Mouse (Mus musculus) common myeloid progenitor, adult 5-6 weeks (primary cell): ENCODE measurements at regions not wholly inside any gene's neighbourhood (a gene's known extent, or its start where the extent isn't known, plus 50 kb on each side); places are given as distances from the start of the nearest gene placed in this dataset.

Experiments used
- ATAC-seq: replicated peaks from 2 replicates; pipeline ENCODE4 v1.8.0; 2016; ENCODE audit warnings: low read depth, mild to moderate bottlenecking, moderate TSS enrichment, inconsistent platforms; ENCODE audit not compliant: poor library complexity, severe bottlenecking

DNA sequence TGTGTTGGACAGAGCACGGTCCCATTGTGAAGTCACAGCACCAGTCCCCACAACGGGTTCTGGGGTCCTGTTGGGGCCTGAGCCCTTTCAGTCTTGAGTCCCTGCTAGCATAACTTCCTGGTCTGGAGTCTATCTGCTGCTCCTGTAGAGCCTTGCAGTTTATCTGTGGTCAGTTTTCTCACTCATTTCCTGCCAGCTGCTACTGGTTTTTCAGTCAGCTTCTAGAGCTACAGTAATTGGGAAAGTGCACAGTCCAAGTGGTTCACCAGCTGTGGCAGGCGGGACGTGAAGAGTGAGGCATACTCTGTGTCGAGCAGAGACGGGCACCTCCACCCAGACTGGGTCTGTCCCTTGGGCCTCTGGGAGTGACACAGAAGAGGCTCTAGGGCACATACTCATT is 93.4 kb upstream of the Id2 start:
- peak; percentile 74 for ATAC-seq

DNA sequence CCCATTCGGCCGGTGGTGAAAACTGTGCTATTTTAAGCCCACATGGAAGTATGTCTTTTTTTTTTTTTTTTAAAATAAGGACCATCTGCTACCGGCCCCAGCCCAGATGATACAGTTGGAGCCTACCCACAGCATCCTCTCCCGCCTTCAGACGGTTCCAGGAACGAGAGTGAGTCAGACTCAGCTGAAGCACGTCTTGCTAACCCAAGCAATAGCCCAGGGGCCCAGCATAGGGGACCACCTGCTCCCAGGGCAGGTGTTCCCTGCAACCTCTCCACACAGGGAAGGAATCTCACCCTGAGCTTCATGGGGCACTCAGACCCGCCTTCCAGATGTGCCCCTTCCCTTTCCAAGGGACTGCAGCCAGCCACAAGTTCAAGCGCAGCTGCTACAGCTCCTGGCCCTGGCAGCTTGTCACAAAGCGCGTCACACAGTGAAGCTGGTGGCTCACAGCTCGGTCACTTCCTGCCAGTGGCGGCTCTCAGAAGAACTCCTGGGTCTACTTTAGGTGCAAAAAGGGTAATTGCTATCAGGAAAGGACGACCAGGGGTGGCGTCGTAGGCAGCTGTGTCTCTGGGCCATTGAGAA is 92.3 kb upstream of the Id2 start:
- peak; percentile 65 for ATAC-seq

DNA sequence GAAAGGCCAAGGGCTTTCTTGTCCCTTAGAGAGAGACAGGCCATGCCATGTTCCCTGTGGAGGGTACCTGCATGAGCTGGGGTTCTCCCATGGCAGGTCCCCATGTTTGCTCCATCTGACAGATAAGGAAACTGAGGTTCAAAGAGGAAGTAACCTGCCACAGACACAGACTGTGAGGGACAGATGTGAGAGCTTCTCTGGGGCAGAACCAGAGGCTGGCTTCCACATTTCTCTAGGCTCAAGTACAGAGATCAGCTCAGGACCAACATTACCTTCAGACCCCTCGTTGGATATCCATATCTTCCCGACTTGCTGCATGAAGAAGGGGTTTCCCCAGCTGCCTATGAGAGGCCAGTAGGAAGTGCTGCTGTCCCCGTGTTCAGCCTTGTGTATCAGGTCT is 91.6 kb upstream of the Id2 start:
- ATAC-seq: 0 out of 2 replicates have a peak, but pooled peaks have one; percentile 1

DNA sequence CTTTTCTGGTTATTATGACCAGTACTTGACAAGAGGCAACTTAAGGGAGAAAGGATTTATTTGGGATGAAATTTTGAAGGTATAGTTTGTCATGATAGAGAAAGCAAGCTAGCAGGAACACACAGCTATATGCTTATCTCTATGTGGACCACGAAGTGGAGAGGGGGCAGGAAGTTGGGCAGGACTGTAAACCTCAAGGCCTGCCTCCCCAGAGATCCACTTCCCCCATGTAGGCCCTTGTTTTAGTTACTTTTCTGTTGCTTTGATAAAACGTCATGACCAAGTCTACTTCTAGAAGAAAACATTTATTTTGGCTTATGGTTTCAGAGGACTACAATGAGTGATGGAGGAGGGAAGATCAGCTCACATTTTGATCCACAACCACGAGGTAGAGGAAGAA is 90.3 kb upstream of the Id2 start:
- ATAC-seq: no peak

DNA sequence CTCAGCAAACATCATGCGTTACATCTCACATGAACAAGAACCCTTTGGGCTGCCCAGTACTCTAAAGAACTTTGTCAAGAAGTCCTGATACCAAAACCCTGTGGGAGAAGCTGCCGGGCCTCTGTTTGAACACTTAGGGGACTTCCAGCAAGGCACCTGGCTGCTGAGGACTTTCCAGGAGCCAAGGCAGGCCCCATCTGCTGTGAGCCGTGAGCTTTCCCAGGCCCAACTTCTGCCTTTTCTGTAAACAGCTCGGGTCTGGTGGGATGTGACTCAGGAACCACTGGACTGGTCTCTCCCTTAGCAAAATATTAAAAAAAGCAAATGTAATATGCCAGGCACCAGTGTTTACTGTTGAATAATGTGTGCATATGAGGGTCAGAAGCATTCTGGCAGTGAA is 85.7 kb upstream of the Id2 start:
- no peak for ATAC-seq

DNA sequence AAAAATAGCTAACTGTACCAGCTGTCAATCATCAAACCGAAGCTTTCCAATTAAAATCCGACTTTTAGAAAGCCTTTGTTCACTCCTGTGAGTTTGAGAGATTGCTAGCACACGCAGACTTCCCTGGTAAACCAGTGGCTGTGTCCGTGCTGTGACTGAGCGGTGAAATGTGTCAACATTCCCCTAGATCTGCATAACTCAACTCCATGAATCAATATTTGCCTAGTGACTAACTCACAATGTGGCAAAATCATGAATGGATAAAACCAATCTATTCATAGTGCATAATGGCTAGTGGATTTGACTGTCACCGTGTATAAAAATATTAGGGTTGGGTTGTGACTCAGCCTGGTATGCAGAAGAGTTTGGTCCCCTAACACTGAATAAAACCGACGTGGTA is 84.4 kb upstream of the Id2 start:
- ATAC-seq: no peak

DNA sequence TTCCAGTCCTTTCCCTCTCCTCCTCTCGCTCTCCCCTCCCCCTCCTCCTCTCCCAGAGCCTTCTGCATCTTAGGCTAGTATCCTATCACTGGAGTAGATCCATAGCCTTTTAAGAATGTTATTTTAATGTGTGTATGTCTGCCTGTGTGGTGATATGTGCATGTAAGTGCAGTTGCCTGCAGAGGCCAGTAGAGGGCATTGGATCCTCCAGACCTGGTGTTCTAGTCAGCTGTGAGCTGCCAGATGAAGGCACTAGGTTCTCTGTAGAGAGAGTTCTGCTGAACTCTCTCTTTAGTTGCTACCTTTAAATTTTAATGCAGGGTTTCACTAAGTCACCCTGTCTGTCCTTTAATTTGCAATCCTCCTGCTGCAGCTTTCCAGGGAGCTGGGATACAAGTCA is 83.9 kb upstream of the Id2 start:
- ATAC-seq: no peak

DNA sequence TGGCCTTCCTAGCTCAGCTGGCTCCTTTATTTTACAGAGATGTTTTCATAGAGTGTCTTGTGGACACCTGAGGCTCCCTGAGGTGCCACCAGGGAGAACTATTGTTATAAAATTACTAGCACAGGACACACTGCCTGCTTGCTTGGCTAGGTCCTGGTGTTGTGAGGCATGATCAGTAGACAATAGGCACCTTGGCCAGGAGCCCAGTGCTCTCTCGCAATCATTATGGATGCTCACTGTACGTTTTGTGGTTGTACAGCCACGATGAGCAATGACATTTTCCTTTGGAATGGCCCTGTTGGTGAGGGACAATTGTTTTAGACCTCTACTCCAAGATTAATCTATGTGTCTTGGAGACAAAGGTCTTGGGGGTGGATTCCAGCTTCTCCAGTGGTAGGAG is 83.3 kb upstream of the Id2 start:
- no peak for ATAC-seq

DNA sequence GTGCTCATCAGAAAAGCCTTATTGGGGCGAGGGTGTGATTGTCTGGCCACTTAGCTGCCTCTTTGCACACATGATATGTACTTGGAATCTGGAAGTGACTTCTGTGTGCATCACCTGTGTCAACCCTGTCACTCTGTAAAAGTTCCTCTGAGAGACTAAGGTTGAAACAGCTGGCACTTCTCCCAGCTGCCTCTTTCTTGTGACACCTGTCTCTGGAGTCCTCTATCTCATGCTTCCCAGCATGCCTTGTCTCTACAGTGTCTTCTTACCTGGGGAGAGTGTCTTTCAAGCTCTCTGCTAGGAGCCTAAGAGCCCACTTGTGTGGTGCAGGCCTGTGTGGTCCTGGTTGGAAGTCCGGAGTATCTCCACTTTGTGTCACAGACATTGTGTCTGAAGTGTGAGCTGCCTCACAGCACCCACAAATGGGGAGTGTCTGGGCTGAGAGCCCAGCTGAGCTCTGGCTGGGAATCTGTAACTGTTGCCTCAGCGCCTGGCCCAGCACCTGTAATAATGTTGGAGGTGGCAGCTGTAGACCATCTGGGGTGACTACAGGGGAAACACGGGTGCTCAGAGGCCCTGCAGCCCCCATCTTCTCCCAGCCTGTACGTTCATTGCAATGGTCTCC is 81.7 kb upstream of the Id2 start:
- no peak for ATAC-seq

DNA sequence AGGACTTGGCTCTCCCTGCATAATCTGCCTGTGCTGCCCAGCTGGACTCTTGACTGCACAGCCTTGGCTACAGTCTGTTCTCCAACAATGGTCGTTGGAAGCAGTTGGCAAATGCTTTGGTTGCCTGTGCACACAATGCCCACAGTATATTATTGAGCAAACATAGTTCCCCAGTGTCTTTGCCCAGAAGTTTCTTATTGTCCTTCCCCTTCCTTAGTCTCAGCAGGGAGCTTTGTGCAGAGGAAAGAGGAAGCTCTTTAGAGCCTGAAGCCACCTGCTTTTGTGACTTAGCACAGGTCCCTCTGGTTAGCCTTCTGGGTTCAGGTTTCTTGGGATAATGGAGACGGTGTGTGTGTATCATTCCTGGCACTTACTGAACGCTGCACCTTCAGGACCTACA is 80.9 kb upstream of the Id2 start:
- ATAC-seq: peak; percentile 86

DNA sequence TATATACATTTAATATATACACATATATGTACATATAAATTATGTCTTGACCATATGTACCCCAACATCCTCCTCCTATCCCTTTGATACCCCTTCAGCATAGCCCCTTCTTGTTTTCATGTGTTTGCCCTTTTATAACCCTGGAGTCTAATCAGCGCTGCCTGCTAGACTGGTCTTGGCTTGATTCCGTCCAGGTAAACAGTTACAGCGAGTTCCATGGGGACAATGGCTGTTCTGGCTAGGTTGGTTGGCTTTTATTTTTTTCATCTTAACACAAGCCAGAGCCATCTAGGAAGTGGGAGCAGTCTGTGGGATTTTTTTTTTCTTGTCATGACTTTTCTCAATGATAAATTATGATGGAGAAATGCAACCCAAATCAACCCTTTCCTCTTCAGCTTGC is 79.6 kb upstream of the Id2 start:
- ATAC-seq: no peak

DNA sequence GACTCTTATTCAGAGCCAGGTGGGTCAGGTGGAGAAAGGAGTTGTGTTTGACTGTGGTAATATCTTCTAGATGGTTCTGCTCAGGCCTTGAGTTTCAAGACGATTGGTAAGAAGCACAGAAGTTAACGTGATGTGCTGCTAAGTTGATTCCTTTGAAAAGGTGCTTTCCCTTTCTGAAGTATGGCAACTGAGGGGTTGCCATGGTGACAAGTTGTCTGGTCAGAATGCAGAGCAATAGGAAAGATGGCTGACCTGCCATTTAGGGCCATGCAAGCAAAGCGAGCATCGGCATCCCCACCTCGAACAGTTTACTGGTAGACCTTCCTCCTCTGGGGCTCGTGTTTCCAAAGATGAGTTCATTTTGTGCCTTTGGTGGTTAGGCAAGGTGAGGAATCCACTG is 76.1 kb upstream of the Id2 start:
- no peak for ATAC-seq

DNA sequence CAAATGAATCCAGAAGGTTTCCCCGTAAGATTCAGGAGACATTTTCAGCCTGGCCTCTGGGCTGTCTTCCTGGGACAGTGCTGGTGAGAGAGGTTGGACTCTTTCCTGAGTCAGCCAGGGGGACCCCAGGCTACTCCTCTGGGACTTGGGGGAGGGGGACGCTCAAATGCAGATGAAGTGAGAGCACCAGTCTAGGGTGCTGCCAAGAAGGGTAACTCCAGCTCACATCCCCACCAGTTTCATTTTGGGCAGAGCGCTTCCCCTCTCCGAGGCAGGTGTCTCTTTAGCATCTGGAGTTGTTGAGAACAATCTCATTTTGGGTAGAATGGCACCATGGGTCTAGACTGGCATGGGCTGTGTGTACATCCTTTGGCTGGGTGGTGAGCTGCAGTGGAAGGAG is 75.5 kb upstream of the Id2 start:
- ATAC-seq: no peak

DNA sequence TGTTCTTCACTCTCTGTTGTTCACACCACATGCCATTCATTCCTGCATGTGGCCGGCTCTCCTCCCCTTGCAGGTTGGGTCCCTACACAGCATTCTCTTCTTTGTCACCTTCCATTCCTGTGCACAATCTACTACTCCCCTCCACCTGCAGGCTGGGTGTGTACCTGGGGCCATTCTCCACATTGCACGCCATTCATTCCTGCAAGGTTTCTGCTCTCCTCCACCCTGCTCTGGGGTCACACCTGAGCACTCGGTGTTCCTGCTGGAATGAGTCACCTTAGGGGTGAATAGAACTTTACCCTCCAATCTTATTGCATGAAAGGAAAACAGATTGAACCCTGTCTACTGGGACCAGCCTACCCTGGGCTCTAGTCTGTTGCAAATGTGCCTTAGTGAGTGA is 72.7 kb upstream of the Id2 start:
- no peak for ATAC-seq

DNA sequence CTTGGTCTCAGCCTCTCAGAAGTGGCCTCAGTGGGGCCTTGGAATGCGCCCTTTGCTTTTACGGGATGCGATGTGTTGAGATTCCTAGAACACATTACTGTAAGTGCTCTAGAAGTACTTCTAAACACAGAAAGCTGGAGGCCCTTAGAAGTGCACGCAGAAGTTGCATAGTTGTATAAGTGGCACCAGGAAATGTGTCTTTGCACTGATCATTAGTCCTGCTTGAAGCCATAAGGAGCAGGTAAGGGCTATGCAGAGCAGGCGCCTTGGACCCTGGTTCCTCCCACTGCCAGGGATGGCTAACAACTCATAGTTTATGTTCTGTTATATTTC is 71.2 kb upstream of the Id2 start:
- no peak for ATAC-seq

DNA sequence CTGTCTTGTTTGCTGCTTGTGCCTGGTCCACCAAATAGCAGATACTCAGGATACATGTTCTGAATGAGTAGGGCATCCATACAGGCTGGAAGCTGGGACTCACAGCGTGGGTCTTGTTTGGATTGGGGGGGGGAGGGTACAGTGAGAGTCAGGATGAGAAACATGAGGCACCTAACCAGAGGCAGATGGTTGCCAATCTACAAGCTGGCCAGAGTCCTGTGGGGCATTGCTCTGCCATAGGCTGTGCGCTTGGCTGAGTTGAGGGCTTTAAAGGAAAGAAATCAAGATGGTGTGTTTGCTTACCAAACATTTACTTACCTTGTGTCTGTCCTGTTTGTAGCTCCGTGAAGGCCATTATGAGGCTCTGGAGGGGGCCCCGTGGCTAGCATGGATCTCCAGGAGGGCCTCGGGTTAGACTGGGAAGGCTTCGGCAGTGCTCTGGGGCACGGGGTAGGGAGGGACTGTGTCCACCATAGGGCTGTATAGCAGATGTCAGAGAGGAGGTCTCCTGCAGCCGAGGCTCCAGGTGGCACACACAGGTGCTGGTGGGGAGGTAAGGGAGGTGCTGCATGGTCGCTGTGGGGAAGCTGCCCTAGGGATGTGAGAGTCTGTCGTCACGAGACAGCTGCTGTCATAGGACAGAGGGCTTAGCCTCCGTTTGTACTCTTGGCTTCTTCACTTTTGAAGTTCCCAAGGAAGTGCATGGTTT is 70.7 kb upstream of the Id2 start:
- no peak for ATAC-seq

DNA sequence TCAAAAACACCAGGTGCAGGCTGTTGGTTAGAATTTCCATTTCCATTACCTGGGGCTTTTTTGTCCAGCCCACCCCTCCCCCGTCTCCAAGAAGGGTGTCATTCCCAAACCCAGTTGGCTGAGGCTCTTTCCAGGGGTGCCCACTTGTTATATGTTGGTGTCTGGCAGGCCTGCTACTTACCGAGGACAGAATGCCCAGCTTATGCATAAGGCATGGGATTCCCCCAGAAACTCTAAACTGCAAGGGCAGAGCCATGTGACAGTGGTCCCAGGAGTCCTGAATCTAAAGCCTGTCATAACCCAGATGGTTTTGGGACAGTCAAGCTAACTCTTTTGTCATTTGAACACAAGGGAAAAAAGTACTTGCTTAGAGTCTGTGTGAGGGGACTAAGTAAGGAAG is 69.6 kb upstream of the Id2 start:
- no peak for ATAC-seq

DNA sequence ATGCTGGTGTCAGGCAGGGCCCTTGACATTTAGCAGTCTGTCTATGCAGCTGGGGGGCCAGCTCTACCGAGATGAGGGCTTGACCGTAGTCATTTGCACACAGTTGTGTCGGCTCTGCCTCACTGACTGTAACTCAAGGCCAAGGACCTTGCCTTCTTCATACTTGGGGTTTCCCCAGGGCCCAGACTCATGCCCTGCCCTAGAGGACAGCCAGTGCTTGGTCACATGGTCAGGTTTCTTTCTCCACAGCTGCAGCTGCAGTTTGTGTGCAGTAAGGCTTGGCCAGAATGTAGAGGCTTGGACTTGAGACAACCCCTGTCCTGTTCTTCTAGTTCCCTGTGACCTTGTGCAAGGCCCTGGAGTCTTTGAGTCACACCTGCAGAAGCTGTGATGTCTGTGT is 68.7 kb upstream of the Id2 start:
- ATAC-seq: peak; percentile 30

DNA sequence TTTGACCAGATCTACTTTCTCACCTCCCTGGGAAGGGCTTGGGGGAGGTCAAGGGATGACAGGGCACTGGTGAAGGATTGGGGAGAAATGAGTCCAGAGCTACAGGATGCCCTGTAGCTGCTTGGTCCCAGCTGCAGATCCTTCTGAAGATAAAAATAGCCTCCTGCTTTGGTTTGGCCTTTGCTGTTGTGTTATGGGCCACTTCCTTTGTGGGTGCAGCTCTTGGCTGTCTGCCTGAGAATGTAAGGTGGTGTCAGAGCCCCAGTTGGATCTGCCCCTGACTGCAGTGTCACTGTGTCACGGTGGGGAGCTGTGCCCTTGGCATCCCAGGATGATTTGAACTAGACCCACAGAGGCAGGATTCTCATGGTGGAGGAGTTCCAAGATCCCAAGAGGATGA is 67.8 kb upstream of the Id2 start:
- peak; percentile 93 for ATAC-seq

DNA sequence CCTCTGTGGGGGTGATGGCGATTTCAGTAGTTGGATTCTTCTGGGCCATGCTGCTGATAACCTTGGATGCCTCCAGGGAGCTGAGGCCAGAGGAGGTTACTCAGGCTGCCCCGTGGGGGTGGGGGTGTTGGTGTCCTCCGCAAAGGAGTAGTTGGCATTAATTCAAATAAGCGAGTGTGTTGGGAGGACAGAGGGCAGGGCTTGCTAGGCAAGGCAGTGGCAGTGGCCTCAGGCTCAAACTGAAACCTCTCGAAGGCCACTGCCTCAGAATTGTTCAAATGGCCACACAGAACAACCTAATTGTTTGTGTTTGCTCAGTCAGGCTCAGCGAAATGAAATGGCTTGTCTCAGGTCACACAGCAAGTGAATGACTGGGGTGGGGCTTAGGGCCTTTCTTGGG is 66.6 kb upstream of the Id2 start:
- ATAC-seq: 0 out of 2 replicates have a peak, but pooled peaks have one; percentile 4

DNA sequence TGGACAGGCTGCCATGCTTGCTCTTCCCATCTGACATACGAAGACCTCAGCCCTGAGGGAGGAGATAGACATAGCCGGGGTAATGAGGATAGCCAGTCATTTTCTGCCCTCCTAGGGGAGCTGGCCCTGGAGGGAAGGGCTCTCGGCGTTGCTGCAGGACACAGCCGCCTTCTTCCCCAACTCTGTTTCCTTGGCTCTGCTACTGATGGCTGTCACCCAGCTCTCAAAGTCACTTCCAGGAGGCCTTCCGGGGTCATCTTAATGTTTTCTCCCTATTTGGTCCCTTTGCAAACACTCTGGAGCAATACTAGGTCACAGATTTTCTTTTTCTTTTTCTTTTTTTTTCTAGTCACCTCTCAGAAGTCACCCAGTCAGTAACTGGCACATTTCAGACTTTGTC is 65.9 kb upstream of the Id2 start:
- ATAC-seq: no peak

DNA sequence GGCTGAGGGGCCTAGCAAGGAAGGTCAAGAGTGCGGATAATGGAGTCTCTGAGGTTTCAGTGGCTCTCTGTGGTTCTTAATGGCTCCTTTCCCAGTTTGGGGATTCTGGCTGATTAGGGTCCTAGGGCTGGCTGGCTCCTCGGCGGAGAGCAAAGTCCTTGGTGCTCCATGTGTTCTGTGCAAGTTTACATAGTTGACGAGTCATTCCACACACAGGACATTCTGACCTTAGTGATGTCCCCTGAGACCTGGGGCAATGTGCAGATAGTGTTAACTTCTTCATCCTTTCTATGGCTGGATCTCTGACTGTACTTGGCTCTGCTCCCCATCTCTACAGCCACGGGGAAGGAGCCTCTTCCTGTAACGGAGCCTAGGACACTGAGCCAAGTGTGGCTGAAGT is 65.0 kb upstream of the Id2 start:
- ATAC-seq: no peak
